Mouse (Mus musculus): Measurements from ENCODE around the gene Nkd2. TPM values are rescaled to one million over a fixed set of nuclear protein-coding genes. Genes with fewer than 3 reads are reported as not detected.

Gene Nkd2
- total and polyA plus RNA-seq, 2 experiments, result 0.09 to 0.83 TPM

GRCm38 (mm10) chr13:73881347-73881746 lies 33.9 kb upstream of the Nkd2 start:
- H3K27me3 ChIP-seq (ENCODE audit: control insufficient read depth, insufficient read depth, low read length), result no peaks in the 10 kb centered on the region
- no peaks in the 10 kb centered on the region for H3K36me3 ChIP-seq (ENCODE audit: control insufficient read depth, insufficient read depth, low read length)
- no peak overlapping the region for H3K9ac ChIP-seq (ENCODE audit: low read depth, low read length)
- no peaks in the 10 kb centered on the region for H3K79me2 ChIP-seq (ENCODE audit: control insufficient read depth, insufficient read depth, low read length)
- DNase-seq (ENCODE audit: extremely low read depth, low read depth, low spot score), result no peak
- no peaks in the 10 kb centered on the region for H3K4me1 ChIP-seq (ENCODE audit: control insufficient read depth, insufficient read depth, low read length)
- WGBS, result 64% methylated on average over 8 of the region's 8 CpGs
- TF ChIP-seq POLR2A (IDR thresholded peaks at IDR 0.05; ENCODE audit: extremely low read depth, insufficient read depth, low read length) (no peak), CTCF (IDR thresholded peaks at IDR 0.05; ENCODE audit: low read depth, low read length) (no peak)
- no peak overlapping the region for H3K4me3 ChIP-seq (ENCODE audit: insufficient read depth, low read depth, low read length)
- H3K27ac ChIP-seq (replicated peaks; ENCODE audit: insufficient read depth, low read depth, low read length), result no peak overlapping the region

- no peaks in the 10 kb centered on the region for H3K27me3 ChIP-seq (ENCODE audit: control insufficient read depth, insufficient read depth, low read length)
- H3K79me2 ChIP-seq (ENCODE audit: control insufficient read depth, insufficient read depth, low read length), result no peaks in the 10 kb centered on the region
- DNase-seq (ENCODE audit: extremely low read depth, low read depth, low spot score), result no peak
- H3K4me1 ChIP-seq (ENCODE audit: control insufficient read depth, insufficient read depth, low read length), result no peaks in the 10 kb centered on the region
- H3K9ac ChIP-seq (ENCODE audit: low read depth, low read length), result no peak overlapping the region
- H3K27ac ChIP-seq (replicated peaks; ENCODE audit: insufficient read depth, low read depth, low read length), result no peak overlapping the region
- WGBS, result 89% methylated on average over 5 of the region's 5 CpGs
- TF ChIP-seq CTCF (IDR thresholded peaks at IDR 0.05; ENCODE audit: low read depth, low read length) (no peak), POLR2A (IDR thresholded peaks at IDR 0.05; ENCODE audit: extremely low read depth, insufficient read depth, low read length) (no peak)
- no peak overlapping the region for H3K4me3 ChIP-seq (ENCODE audit: insufficient read depth, low read depth, low read length)
- no peaks in the 10 kb centered on the region for H3K36me3 ChIP-seq (ENCODE audit: control insufficient read depth, insufficient read depth, low read length)
Measured at GRCm38 (mm10) chr13:73879824-73880223, 32.4 kb upstream of the Nkd2 start.

- TF ChIP-seq POLR2A (IDR thresholded peaks at IDR 0.05; ENCODE audit: extremely low read depth, insufficient read depth, low read length) (no peak), CTCF (IDR thresholded peaks at IDR 0.05; ENCODE audit: low read depth, low read length) (no peak)
- Histone ChIP-seq H3K79me2 (ENCODE audit: control insufficient read depth, insufficient read depth, low read length) (no peaks in the 10 kb centered on the region), H3K9ac (ENCODE audit: low read depth, low read length) (no peak overlapping the region), H3K4me1 (ENCODE audit: control insufficient read depth, insufficient read depth, low read length) (no peaks in the 10 kb centered on the region), H3K27ac (replicated peaks; ENCODE audit: insufficient read depth, low read depth, low read length) (no peak overlapping the region), H3K4me3 (ENCODE audit: insufficient read depth, low read depth, low read length) (no peak overlapping the region), H3K27me3 (ENCODE audit: control insufficient read depth, insufficient read depth, low read length) (no peaks in the 10 kb centered on the region), H3K36me3 (ENCODE audit: control insufficient read depth, insufficient read depth, low read length) (no peaks in the 10 kb centered on the region)
- no peak for DNase-seq (ENCODE audit: extremely low read depth, low read depth, low spot score)
- WGBS, result 72% methylated on average over 2 of the region's 2 CpGs
Measured at GRCm38 (mm10) chr13:73872159-73872558, 24.7 kb upstream of the Nkd2 start.

GRCm38 (mm10) chr13:73846589-73847464 lies 604 bp downstream of the Nkd2 start:
- Histone ChIP-seq H3K27ac (replicated peaks; ENCODE audit: insufficient read depth, low read depth, low read length) (no peak overlapping the region), H3K79me2 (ENCODE audit: control insufficient read depth, insufficient read depth, low read length) (no peaks in the 10 kb centered on the region), H3K4me1 (ENCODE audit: control insufficient read depth, insufficient read depth, low read length) (no peaks in the 10 kb centered on the region), H3K27me3 (ENCODE audit: control insufficient read depth, insufficient read depth, low read length) (peaks cover 5% of the 10 kb centered on the region; the same call in 1 of the 2 replicates), H3K36me3 (ENCODE audit: control insufficient read depth, insufficient read depth, low read length) (no peaks in the 10 kb centered on the region), H3K9ac (ENCODE audit: low read depth, low read length) (peak overlapping the region; percentile 62), H3K4me3 (ENCODE audit: insufficient read depth, low read depth, low read length) (peak overlapping the region; percentile 65)
- DNase-seq (ENCODE audit: extremely low read depth, low read depth, low spot score), result no peak
- TF ChIP-seq CTCF (IDR thresholded peaks at IDR 0.05; ENCODE audit: low read depth, low read length) (no peak), POLR2A (IDR thresholded peaks at IDR 0.05; ENCODE audit: extremely low read depth, insufficient read depth, low read length) (no peak)
- WGBS, result 3% methylated on average over 65 of the region's 65 CpGs

- no peaks in the 10 kb centered on the region for H3K36me3 ChIP-seq (ENCODE audit: control insufficient read depth, insufficient read depth, low read length)
- H3K27ac ChIP-seq (replicated peaks; ENCODE audit: insufficient read depth, low read depth, low read length), result no peak overlapping the region
- no peaks in the 10 kb centered on the region for H3K79me2 ChIP-seq (ENCODE audit: control insufficient read depth, insufficient read depth, low read length)
- H3K27me3 ChIP-seq (ENCODE audit: control insufficient read depth, insufficient read depth, low read length), result peaks cover 5% of the 10 kb centered on the region; the same call in 1 of the 2 replicates
- TF ChIP-seq POLR2A (IDR thresholded peaks at IDR 0.05; ENCODE audit: extremely low read depth, insufficient read depth, low read length), result no peak
- TF ChIP-seq CTCF (IDR thresholded peaks at IDR 0.05; ENCODE audit: low read depth, low read length), result no peak
- H3K4me3 ChIP-seq (ENCODE audit: insufficient read depth, low read depth, low read length), result no peak overlapping the region
- H3K4me1 ChIP-seq (ENCODE audit: control insufficient read depth, insufficient read depth, low read length), result no peaks in the 10 kb centered on the region
- peak; percentile 12 for DNase-seq (ENCODE audit: extremely low read depth, low read depth, low spot score)
- H3K9ac ChIP-seq (ENCODE audit: low read depth, low read length), result no peak overlapping the region
Measured at GRCm38 (mm10) chr13:73842696-73843095, 4.7 kb downstream of the Nkd2 start.

GRCm38 (mm10) chr13:73839740-73840139 lies 7.7 kb downstream of the Nkd2 start:
- no peak overlapping the region for H3K27ac ChIP-seq (replicated peaks; ENCODE audit: insufficient read depth, low read depth, low read length)
- H3K79me2 ChIP-seq (ENCODE audit: control insufficient read depth, insufficient read depth, low read length), result no peaks in the 10 kb centered on the region
- TF ChIP-seq CTCF (IDR thresholded peaks at IDR 0.05; ENCODE audit: low read depth, low read length) (no peak), POLR2A (IDR thresholded peaks at IDR 0.05; ENCODE audit: extremely low read depth, insufficient read depth, low read length) (no peak)
- H3K9ac ChIP-seq (ENCODE audit: low read depth, low read length), result no peak overlapping the region
- no peaks in the 10 kb centered on the region for H3K4me1 ChIP-seq (ENCODE audit: control insufficient read depth, insufficient read depth, low read length)
- WGBS, result 86% methylated on average over 4 of the region's 4 CpGs
- H3K27me3 ChIP-seq (ENCODE audit: control insufficient read depth, insufficient read depth, low read length), result no peaks in the 10 kb centered on the region
- H3K4me3 ChIP-seq (ENCODE audit: insufficient read depth, low read depth, low read length), result no peak overlapping the region
- DNase-seq (ENCODE audit: extremely low read depth, low read depth, low spot score), result no peak
- no peaks in the 10 kb centered on the region for H3K36me3 ChIP-seq (ENCODE audit: control insufficient read depth, insufficient read depth, low read length)

All from liver, adult 2 months (tissue).